Mouse (Mus musculus): Measurements from ENCODE around the gene Camk1d. TPM values are rescaled to one million over a fixed set of nuclear protein-coding genes. Genes with fewer than 3 reads are reported as not detected.
A peak's percentile ranks its signal among the peaks of the same experiment; 100 is the strongest.

Gene Camk1d
- polyA plus RNA-seq, 1 experiment = 1.6 TPM

GRCm38 (mm10) chr2:5295098-5295497, 419.2 kb downstream of the Camk1d start:
- H3K79me3 ChIP-seq (ENCODE audit: low read depth) = no peaks in the 10 kb centered on the region
- no peaks in the 10 kb centered on the region for H3K79me2 ChIP-seq (ENCODE audit: control insufficient read depth, insufficient read depth)
- no peak overlapping the region for H3K4me3 ChIP-seq (ENCODE audit: insufficient read depth, poor library complexity, severe bottlenecking)
- TF ChIP-seq USF1 (IDR thresholded peaks at IDR 0.05; ENCODE audit: low read depth) (no peak), MAX (IDR thresholded peaks at IDR 0.05) (no peak), MYOD1 (IDR thresholded peaks at IDR 0.05; ENCODE audit: control insufficient read depth, insufficient read length, low read depth) (no peak), CTCF (IDR thresholded peaks at IDR 0.05; ENCODE audit: control insufficient read depth, insufficient read depth, insufficient read length) (no peak), CEBPB (IDR thresholded peaks at IDR 0.05; ENCODE audit: low read depth) (no peak), MYOG (IDR thresholded peaks at IDR 0.05; ENCODE audit: control insufficient read depth, extremely low read depth, insufficient read length) (no peak)
- H3ac ChIP-seq (ENCODE audit: control insufficient read depth, insufficient read length, low read depth) = no peak overlapping the region
- peaks cover 8% of the 10 kb centered on the region for H3K36me3 ChIP-seq (ENCODE audit: control insufficient read depth, insufficient read depth)
- no peaks in the 10 kb centered on the region for H3K27me3 ChIP-seq (ENCODE audit: control insufficient read depth, insufficient read depth, insufficient read length)

GRCm38 (mm10) chr2:5294451-5294850, 419.9 kb downstream of the Camk1d start:
- H3K36me3 ChIP-seq (ENCODE audit: control insufficient read depth, insufficient read depth) = peaks cover 4% of the 10 kb centered on the region
- no peak overlapping the region for H3K4me3 ChIP-seq (ENCODE audit: insufficient read depth, poor library complexity, severe bottlenecking)
- no peak overlapping the region for H3ac ChIP-seq (ENCODE audit: control insufficient read depth, insufficient read length, low read depth)
- no peaks in the 10 kb centered on the region for H3K79me2 ChIP-seq (ENCODE audit: control insufficient read depth, insufficient read depth)
- TF ChIP-seq MYOG (IDR thresholded peaks at IDR 0.05; ENCODE audit: control insufficient read depth, extremely low read depth, insufficient read length) (no peak), MAX (IDR thresholded peaks at IDR 0.05) (no peak), FOSL1 (IDR thresholded peaks at IDR 0.05; ENCODE audit: insufficient read depth, low read length, poor library complexity, severe bottlenecking) (no peak), USF1 (IDR thresholded peaks at IDR 0.05; ENCODE audit: low read depth) (no peak), MYOD1 (IDR thresholded peaks at IDR 0.05; ENCODE audit: control insufficient read depth, insufficient read length, low read depth) (no peak), CEBPB (IDR thresholded peaks at IDR 0.05; ENCODE audit: low read depth) (no peak), CTCF (IDR thresholded peaks at IDR 0.05; ENCODE audit: control insufficient read depth, insufficient read depth, insufficient read length) (no peak)
- no peaks in the 10 kb centered on the region for H3K27me3 ChIP-seq (ENCODE audit: control insufficient read depth, insufficient read depth, insufficient read length)
- no peaks in the 10 kb centered on the region for H3K79me3 ChIP-seq (ENCODE audit: low read depth)

DNA sequence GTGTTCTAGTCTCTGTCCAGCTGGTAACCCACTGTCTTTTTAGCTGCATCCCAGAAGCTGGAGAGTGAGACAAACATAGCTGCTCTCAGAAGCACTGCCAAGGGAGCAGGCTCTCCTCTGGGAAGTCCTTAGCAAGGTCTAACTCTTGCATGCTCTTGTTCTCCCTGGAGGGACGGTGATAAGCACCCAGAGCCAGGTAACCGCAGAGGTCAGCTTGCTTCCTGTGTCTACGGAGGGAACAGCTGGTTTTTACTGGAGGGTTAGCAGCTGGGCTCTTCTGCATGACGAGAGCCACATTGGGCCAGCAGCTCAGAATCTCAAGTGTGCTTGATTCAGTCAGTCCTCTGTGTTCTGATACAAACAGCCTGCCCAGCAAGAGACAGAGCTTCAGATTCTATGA, 425.7 kb downstream of the Camk1d start:
- TF ChIP-seq FOSL1 (IDR thresholded peaks at IDR 0.05; ENCODE audit: insufficient read depth, low read length, poor library complexity, severe bottlenecking) = no peak
- no peak for TF ChIP-seq CTCF (IDR thresholded peaks at IDR 0.05; ENCODE audit: control insufficient read depth, insufficient read depth, insufficient read length)
- TF ChIP-seq USF1 (IDR thresholded peaks at IDR 0.05; ENCODE audit: low read depth) = no peak
- peak; percentile 84 for TF ChIP-seq MYOD1 (IDR thresholded peaks at IDR 0.05; ENCODE audit: control insufficient read depth, insufficient read length, low read depth)
- H3K36me3 ChIP-seq (ENCODE audit: control insufficient read depth, insufficient read depth) = no peaks in the 10 kb centered on the region
- H3K4me3 ChIP-seq (ENCODE audit: insufficient read depth, poor library complexity, severe bottlenecking) = no peak overlapping the region
- H3ac ChIP-seq (ENCODE audit: control insufficient read depth, insufficient read length, low read depth) = no peak overlapping the region
- no peaks in the 10 kb centered on the region for H3K79me2 ChIP-seq (ENCODE audit: control insufficient read depth, insufficient read depth)
- H3K27me3 ChIP-seq (ENCODE audit: control insufficient read depth, insufficient read depth, insufficient read length) = no peaks in the 10 kb centered on the region
- no peaks in the 10 kb centered on the region for H3K79me3 ChIP-seq (ENCODE audit: low read depth)

GRCm38 (mm10) chr2:5287044-5287380, 427.3 kb downstream of the Camk1d start:
- no peaks in the 10 kb centered on the region for H3K79me2 ChIP-seq (ENCODE audit: control insufficient read depth, insufficient read depth)
- no peaks in the 10 kb centered on the region for H3K36me3 ChIP-seq (ENCODE audit: control insufficient read depth, insufficient read depth)
- no peaks in the 10 kb centered on the region for H3K27me3 ChIP-seq (ENCODE audit: control insufficient read depth, insufficient read depth, insufficient read length)
- H3K4me3 ChIP-seq (ENCODE audit: insufficient read depth, poor library complexity, severe bottlenecking) = no peak overlapping the region
- no peaks in the 10 kb centered on the region for H3K79me3 ChIP-seq (ENCODE audit: low read depth)
- TF ChIP-seq MYOD1 (IDR thresholded peaks at IDR 0.05; ENCODE audit: control insufficient read depth, insufficient read length, low read depth) = no peak
- no peak for TF ChIP-seq CTCF (IDR thresholded peaks at IDR 0.05; ENCODE audit: control insufficient read depth, insufficient read depth, insufficient read length)
- no peak for TF ChIP-seq USF1 (IDR thresholded peaks at IDR 0.05; ENCODE audit: low read depth)
- TF ChIP-seq CEBPB (IDR thresholded peaks at IDR 0.05; ENCODE audit: low read depth) = no peak
- no peak for TF ChIP-seq FOSL1 (IDR thresholded peaks at IDR 0.05; ENCODE audit: insufficient read depth, low read length, poor library complexity, severe bottlenecking)
- TF ChIP-seq MAX (IDR thresholded peaks at IDR 0.05) = no peak
- H3ac ChIP-seq (ENCODE audit: control insufficient read depth, insufficient read length, low read depth) = no peak overlapping the region

DNA sequence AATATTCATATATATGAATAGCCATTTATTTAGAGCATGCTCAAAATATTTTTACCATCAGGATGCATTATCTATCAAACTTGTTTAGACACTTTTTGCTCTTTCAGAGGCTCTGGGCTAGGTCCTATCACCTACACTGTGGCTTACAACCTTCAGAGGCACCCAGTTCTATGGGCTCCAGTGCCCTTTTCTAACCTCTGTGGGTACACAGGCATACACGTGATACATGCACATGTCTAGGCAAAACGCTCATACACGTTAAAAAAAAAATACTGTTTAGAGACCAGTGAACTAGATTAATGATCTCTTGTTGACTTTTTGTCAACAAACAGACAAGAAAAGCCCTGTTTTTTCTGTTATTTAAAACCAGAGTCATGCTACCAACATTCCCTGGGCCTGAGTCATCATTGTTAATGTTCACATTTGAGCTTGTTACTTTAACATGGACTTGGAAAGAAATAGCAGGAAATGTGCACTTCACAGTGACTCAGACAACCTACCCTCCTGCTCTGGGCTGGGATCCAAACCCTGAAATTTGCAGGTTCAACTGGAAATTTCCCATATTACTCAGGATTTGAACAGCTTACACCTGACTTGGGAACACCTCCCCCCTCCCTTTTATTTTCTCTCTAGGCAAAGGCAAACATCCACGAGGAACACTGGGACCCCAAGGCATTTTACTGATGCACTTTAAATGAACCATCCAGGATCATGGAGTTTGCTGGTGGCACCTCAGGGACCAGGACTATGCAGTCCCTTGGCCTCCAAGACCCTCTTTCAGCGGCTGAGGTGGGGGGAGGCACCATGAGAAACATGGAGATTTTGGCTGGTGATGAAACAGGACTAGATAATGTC, 427.9 kb downstream of the Camk1d start:
- TF ChIP-seq FOSL1 (IDR thresholded peaks at IDR 0.05; ENCODE audit: insufficient read depth, low read length, poor library complexity, severe bottlenecking) = peak; percentile 96
- TF ChIP-seq USF1 (IDR thresholded peaks at IDR 0.05; ENCODE audit: low read depth) = peak; percentile 83
- TF ChIP-seq MYOD1 (IDR thresholded peaks at IDR 0.05; ENCODE audit: control insufficient read depth, insufficient read length, low read depth) = no peak
- Histone ChIP-seq H3K27me3 (ENCODE audit: control insufficient read depth, insufficient read depth, insufficient read length) (no peaks in the 10 kb centered on the region), H3K79me2 (ENCODE audit: control insufficient read depth, insufficient read depth) (no peaks in the 10 kb centered on the region), H3K79me3 (ENCODE audit: low read depth) (no peaks in the 10 kb centered on the region), H3K4me3 (ENCODE audit: insufficient read depth, poor library complexity, severe bottlenecking) (no peak overlapping the region), H3K36me3 (ENCODE audit: control insufficient read depth, insufficient read depth) (no peaks in the 10 kb centered on the region), H3ac (ENCODE audit: control insufficient read depth, insufficient read length, low read depth) (no peak overlapping the region)

- no peaks in the 10 kb centered on the region for H3K36me3 ChIP-seq (ENCODE audit: control insufficient read depth, insufficient read depth)
- H3K79me3 ChIP-seq (ENCODE audit: low read depth) = no peaks in the 10 kb centered on the region
- H3K79me2 ChIP-seq (ENCODE audit: control insufficient read depth, insufficient read depth) = no peaks in the 10 kb centered on the region
- no peak overlapping the region for H3K4me3 ChIP-seq (ENCODE audit: insufficient read depth, poor library complexity, severe bottlenecking)
- TF ChIP-seq CEBPB (IDR thresholded peaks at IDR 0.05; ENCODE audit: low read depth) (no peak), MYOG (IDR thresholded peaks at IDR 0.05; ENCODE audit: control insufficient read depth, extremely low read depth, insufficient read length) (no peak), MYOD1 (IDR thresholded peaks at IDR 0.05; ENCODE audit: control insufficient read depth, insufficient read length, low read depth) (no peak), MAX (IDR thresholded peaks at IDR 0.05) (no peak), FOSL1 (IDR thresholded peaks at IDR 0.05; ENCODE audit: insufficient read depth, low read length, poor library complexity, severe bottlenecking) (no peak), USF1 (IDR thresholded peaks at IDR 0.05; ENCODE audit: low read depth) (no peak)
- no peaks in the 10 kb centered on the region for H3K27me3 ChIP-seq (ENCODE audit: control insufficient read depth, insufficient read depth, insufficient read length)
- H3ac ChIP-seq (ENCODE audit: control insufficient read depth, insufficient read length, low read depth) = no peak overlapping the region
Measured at GRCm38 (mm10) chr2:5284351-5284750, 430.0 kb downstream of the Camk1d start.
